13 mouse cellular contexts compared by ENCODE assay signal in genomic region chr11:45396009-45396408, GRCm38 (mm10).
DNase-seq lines count a peak whose midpoint lies in the region; ATAC-seq and TF ChIP-seq lines count a peak whose summit lies in the region.
"Had no signal": no experiment of that assay in that cellular context is flagged by ENCODE, and none has a peak within 500 bp of the region (broad histone marks: within the 10 kb centered on the region; RNA-seq: fewer than 3 reads in every experiment).

No protein-coding gene starts in this region.

- peak; percentile 51; the same call in 1 of the 2 replicates for ATAC-seq in heart, embryonic 12.5 days (ENCODE audit: insufficient number of reproducible peaks, low FRiP score)
- ATAC-seq in lung, embryonic 14.5 days (ENCODE audit: insufficient read depth): no peak
- peak; percentile 71 for ATAC-seq in forebrain, embryonic 15.5 days (replicated peaks)
- peak; percentile 70 for ATAC-seq in midbrain, embryonic 16.5 days
- ATAC-seq: Patski had no signal

- H3K27ac ChIP-seq in heart, embryonic 12.5 days (ENCODE audit: poor library complexity, severe bottlenecking): no peak overlapping the region
- H3K27ac ChIP-seq in heart, adult 2 months: no peak overlapping the region
- H3K27ac ChIP-seq in lung, embryonic 14.5 days (ENCODE audit: low read depth): no peak overlapping the region
- H3K27ac ChIP-seq in forebrain, embryonic 15.5 days (replicated peaks): 0 out of 2 replicates have a peak overlapping the region, but pooled peaks have one; percentile 40
- H3K27ac ChIP-seq in midbrain, embryonic 16.5 days (ENCODE audit: low read length): no peak overlapping the region

- WGBS in heart, embryonic 12.5 days: 34% methylated on average over 3 of the region's 3 CpGs
- WGBS in heart, adult 2 months: 11% methylated on average over 3 of the region's 3 CpGs
- WGBS in lung, embryonic 14.5 days: 10% methylated on average over 3 of the region's 3 CpGs
- 5% methylated on average over 3 of the region's 3 CpGs for WGBS in forebrain, embryonic 15.5 days
- WGBS in midbrain, embryonic 16.5 days: 18% methylated on average over 3 of the region's 3 CpGs

- TF ChIP-seq POLR2A in heart, adult 2 months (IDR thresholded peaks at IDR 0.05; ENCODE audit: insufficient read depth, low read depth, low read length): no peak

- H3K4me1 ChIP-seq in heart, embryonic 12.5 days (replicated peaks): peaks cover 10% of the 10 kb centered on the region
- H3K4me1 ChIP-seq in heart, adult 2 months (ENCODE audit: control insufficient read depth, insufficient read depth, low read length): no peaks in the 10 kb centered on the region; the same call in 1 of the 2 replicates
- H3K4me1 ChIP-seq in lung, embryonic 14.5 days (ENCODE audit: insufficient read depth): no peaks in the 10 kb centered on the region
- peaks cover 10% of the 10 kb centered on the region for H3K4me1 ChIP-seq in forebrain, embryonic 15.5 days
- 0 out of 2 replicates have a peak, but pooled peaks cover 4% of the 10 kb centered on the region for H3K4me1 ChIP-seq in midbrain, embryonic 16.5 days (ENCODE audit: control insufficient read depth, insufficient read depth, low read length)

- no peaks in the 10 kb centered on the region for H3K9me3 ChIP-seq in heart, embryonic 12.5 days (replicated peaks)
- H3K9me3 ChIP-seq in lung, embryonic 14.5 days (ENCODE audit: low read depth, low read length): no peaks in the 10 kb centered on the region
- H3K9me3 ChIP-seq in forebrain, embryonic 15.5 days: no peaks in the 10 kb centered on the region
- H3K9me3 ChIP-seq in midbrain, embryonic 16.5 days (replicated peaks; ENCODE audit: control insufficient read depth, low read length, poor library complexity, severe bottlenecking): no peaks in the 10 kb centered on the region
- H3K9me3 ChIP-seq: limb, embryonic 13.5 days had no signal

- H3K9ac ChIP-seq in heart, embryonic 12.5 days: no peak overlapping the region
- H3K9ac ChIP-seq in heart, adult 2 months (ENCODE audit: low read depth, low read length): no peak overlapping the region
- H3K9ac ChIP-seq in lung, embryonic 14.5 days: no peak overlapping the region
- H3K9ac ChIP-seq in forebrain, embryonic 15.5 days (replicated peaks): no peak overlapping the region
- no peak overlapping the region for H3K9ac ChIP-seq in midbrain, embryonic 16.5 days (ENCODE audit: low read depth, low read length)
- H3K9ac ChIP-seq: limb, embryonic 13.5 days had no signal

- H3K36me3 ChIP-seq in heart, embryonic 12.5 days: no peaks in the 10 kb centered on the region
- no peaks in the 10 kb centered on the region for H3K36me3 ChIP-seq in heart, adult 2 months (ENCODE audit: control insufficient read depth, insufficient read depth, low read length)
- no peaks in the 10 kb centered on the region for H3K36me3 ChIP-seq in lung, embryonic 14.5 days (ENCODE audit: insufficient read depth)
- no peaks in the 10 kb centered on the region for H3K36me3 ChIP-seq in forebrain, embryonic 15.5 days
- H3K36me3 ChIP-seq in midbrain, embryonic 16.5 days (ENCODE audit: control insufficient read depth, insufficient read depth, low read length): no peaks in the 10 kb centered on the region
- H3K36me3 ChIP-seq: limb, embryonic 13.5 days had no signal

- H3K27me3 ChIP-seq in heart, embryonic 12.5 days (replicated peaks): no peaks in the 10 kb centered on the region
- no peaks in the 10 kb centered on the region for H3K27me3 ChIP-seq in heart, adult 2 months (ENCODE audit: control insufficient read depth, insufficient read depth, low read length)
- H3K27me3 ChIP-seq in lung, embryonic 14.5 days (ENCODE audit: insufficient read depth, low read length): no peaks in the 10 kb centered on the region
- H3K27me3 ChIP-seq in forebrain, embryonic 15.5 days: no peaks in the 10 kb centered on the region
- no peaks in the 10 kb centered on the region for H3K27me3 ChIP-seq in midbrain, embryonic 16.5 days (ENCODE audit: control insufficient read depth, insufficient read depth, low read depth, low read length)
- H3K27me3 ChIP-seq: Patski had no signal

- no peak for DNase-seq in heart, adult 2 months
- peak; percentile 69 for DNase-seq in lung, embryonic 14.5 days
- no peak for DNase-seq in lung, adult 18-20 months
- no peak for DNase-seq in left cerebral cortex, postnatal 36 days (ENCODE audit: low spot score in 2 of 2)
- no peak for DNase-seq in adrenal gland, postnatal 25 days
- DNase-seq: cerebellum, adult 9-11 months; right cerebral cortex, adult 18-20 months had no signal

- intact Hi-C loops in heart, adult 2 months (cut with DNase I): no loop called here
- intact Hi-C loops in left cerebral cortex, postnatal 36 days (cut with DNase I): no loop called here

- no peak for TF ChIP-seq EP300 in heart, adult 2 months (IDR thresholded peaks at IDR 0.05; ENCODE audit: insufficient read depth, low read depth, low read length)

- H3K4me2 ChIP-seq in heart, embryonic 12.5 days: no peak overlapping the region
- H3K4me2 ChIP-seq in lung, embryonic 14.5 days: no peak overlapping the region
- no peak overlapping the region for H3K4me2 ChIP-seq in forebrain, embryonic 15.5 days (replicated peaks)
- H3K4me2 ChIP-seq in midbrain, embryonic 16.5 days (ENCODE audit: low read length): no peak overlapping the region
- H3K4me2 ChIP-seq: limb, embryonic 13.5 days had no signal

- no peaks in the 10 kb centered on the region for H3K79me2 ChIP-seq in heart, adult 2 months (replicated peaks; ENCODE audit: control insufficient read depth, insufficient read depth, low read length)

- TF ChIP-seq CTCF in heart, adult 2 months (IDR thresholded peaks at IDR 0.05): no peak
- TF ChIP-seq CTCF in lung, embryonic 14.5 days (IDR thresholded peaks at IDR 0.05; ENCODE audit: low read depth): no peak

- no peak overlapping the region for H3K4me3 ChIP-seq in heart, embryonic 12.5 days
- no peak overlapping the region for H3K4me3 ChIP-seq in heart, adult 2 months
- no peak overlapping the region for H3K4me3 ChIP-seq in lung, embryonic 14.5 days (ENCODE audit: low read depth, low read length)
- no peak overlapping the region for H3K4me3 ChIP-seq in forebrain, embryonic 15.5 days
- no peak overlapping the region for H3K4me3 ChIP-seq in midbrain, embryonic 16.5 days (ENCODE audit: low read depth, low read length)
- H3K4me3 ChIP-seq: erythroblast, embryonic 14.5 days; limb, embryonic 13.5 days had no signal
